Mouse (Mus musculus) large intestine, adult 2 months (tissue): Measurements from ENCODE around the gene Col8a2. TPM values are rescaled to one million over a fixed set of nuclear protein-coding genes. Genes with fewer than 3 reads are reported as not detected.

Experiments
- DNase-seq: peaks from one replicate; pipeline ENCODE4 v3.0.0-alpha.2; 2012; ENCODE audit warnings: low read depth, low spot score
- WGBS: fragments of 180-500 bp; shearing (Covaris S2); methylation state at CpG from one replicate; pipeline ENCODE4 v1.1.7; 2018; 5-methylcytosine and 5-hydroxymethylcytosine counted together
- polyA plus RNA-seq: library from polyadenylated mRNA; depleted of rRNA; stranded (reverse); fragments of >200 nt; gene quantifications from 2 replicates; pipeline ENCODE4 v1.2.3, GENCODE M21; 2012; rRNA removed

Col8a2 gene
- polyA plus RNA-seq, 1 experiment, result 1.9 TPM

DNA sequence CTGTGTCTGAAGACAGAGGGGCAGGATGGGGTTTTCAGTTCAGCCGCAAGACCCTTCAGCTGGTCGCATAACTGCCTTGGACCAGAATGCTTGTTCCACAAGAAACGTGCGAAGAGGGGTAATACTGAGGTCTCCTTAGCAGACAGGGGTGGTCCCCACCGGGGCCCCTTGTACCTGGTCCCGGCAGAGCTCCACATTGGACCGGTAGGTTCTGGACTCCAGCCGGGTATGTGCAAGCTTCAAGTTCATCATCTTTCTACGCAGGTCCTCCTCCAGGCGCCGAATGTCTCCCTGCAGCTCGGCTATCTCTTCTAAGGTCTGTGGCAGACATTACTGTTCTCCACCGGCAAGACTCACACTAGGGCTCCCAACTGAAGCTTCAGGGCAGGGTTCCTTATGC, 36.1 kb downstream of the Col8a2 start:
- no peak for DNase-seq
- WGBS, result 95% methylated on average over 13 of the region's 13 CpGs

DNA sequence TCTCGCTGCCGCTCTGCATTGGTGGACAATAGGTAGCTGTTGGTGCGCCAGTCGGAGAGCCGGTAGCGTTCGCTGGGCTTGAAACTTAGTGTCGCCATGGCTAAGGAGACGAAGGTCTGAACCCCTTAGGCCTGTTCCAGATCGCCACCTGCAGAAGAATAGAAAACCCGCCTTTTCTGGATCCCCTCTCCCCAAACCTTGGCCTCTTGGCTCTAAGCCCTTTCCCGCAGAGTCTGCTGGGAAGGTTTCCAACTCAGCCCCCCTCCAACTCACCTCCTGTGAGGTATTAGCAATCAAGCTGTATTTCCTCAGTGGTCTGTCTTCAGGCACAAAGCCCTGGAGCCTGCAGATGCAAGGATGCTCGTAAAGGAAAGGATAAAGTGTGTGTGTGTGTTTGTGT, 38.3 kb downstream of the Col8a2 start:
- no peak for DNase-seq
- 65% methylated on average over 13 of the region's 13 CpGs for WGBS

DNA sequence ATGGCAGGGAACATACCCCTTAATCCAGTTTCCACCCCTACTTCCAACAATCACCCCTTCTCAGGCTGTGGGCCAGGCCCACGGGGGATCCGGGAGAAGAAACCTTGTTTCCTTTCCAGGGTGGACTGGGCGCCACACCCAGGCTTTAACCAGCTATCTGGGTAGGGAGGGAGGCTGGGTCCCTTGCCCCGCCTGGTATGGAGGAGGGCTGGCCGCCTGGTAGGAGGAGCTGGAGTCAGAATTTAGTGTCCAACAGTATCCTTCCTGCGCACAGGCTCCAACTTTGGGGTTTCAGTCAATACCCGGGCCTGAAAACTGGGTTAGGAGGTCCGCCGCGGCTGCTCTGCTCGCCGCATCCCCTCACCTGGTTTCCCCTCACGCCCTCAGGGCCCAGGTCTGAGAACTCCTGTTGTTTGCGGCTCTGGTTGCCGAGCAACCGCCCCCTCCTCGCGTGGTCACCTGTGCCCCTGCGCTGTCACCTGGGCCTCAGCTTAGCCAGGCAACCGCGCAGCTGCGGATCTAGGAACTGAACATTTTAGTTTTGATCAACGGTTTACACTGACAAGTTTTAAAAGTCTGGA, 38.8 kb downstream of the Col8a2 start, which contains the start of gene Tekt2:
Gene Tekt2 (minus strand): TSS at position 408 of the 581 bp plus-strand sequence.
- no peak for DNase-seq
- WGBS, result 13% methylated on average over 23 of the region's 23 CpGs

DNA sequence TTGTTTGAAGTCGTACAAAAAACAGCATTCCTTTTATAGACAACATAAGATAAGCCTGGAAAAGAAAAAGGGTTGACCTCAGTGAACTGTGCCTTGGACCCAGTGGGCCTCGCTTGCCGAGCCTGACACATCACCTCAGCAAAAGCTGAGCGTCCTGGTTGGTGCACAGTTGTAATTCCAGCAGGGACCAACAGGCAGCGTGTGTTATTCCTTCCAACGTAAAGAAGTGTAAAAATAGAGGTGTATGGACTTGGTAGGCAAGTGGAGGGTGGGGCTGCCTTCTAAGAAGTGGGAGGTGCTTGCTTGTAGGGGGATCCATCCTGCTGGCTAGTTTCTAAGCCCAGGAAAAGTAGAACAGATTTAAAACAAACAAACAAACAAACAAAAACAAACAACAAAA, 39.4 kb downstream of the Col8a2 start:
- DNase-seq, result no peak
- WGBS, result 26% methylated on average over 6 of the region's 6 CpGs

DNA sequence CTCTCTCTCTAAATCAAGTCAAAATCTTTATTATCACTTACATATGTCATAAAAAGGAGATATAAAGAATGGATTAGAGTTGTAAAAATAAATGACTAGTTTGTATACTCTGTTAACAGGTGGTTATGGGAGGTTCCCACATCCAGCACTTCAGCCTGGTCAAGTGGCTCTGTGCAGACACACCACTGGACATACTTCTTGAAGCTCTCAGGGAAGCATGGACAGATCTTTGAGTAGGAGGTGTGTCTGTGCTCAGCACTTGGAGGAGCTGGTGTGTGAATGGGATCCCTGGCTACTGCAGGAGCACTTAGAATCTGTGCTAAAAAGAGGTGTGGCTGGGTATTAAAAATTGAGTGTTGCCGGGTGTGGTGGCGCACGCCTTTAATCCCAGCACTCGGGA, 43.7 kb downstream of the Col8a2 start:
- DNase-seq, result no peak

DNA sequence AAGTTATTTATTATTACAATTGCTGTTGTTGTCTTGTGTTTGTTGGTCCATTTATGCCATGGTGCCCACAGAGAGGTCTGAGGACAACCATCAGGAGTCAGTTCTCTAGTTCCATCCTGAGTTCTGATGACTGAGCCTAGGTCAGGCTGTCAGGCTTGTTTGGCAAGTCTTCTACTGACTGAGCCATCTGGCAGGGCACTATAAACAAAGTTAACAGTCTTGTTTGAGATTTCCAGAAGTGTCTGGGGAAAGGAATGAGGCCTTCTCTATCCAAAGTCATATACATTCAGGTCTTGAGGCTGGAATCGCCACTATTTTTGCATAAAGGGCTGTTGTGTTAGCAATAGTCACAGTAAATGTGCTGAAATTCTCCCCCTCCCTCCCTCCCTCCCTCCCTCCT, 45.2 kb downstream of the Col8a2 start:
- 13% methylated on average over 1 of the region's 1 CpGs for WGBS
- DNase-seq, result no peak

More for the DNA sequence above, 43.7 kb downstream of the Col8a2 start:
- WGBS, result 43% methylated on average over 4 of the region's 4 CpGs

DNA sequence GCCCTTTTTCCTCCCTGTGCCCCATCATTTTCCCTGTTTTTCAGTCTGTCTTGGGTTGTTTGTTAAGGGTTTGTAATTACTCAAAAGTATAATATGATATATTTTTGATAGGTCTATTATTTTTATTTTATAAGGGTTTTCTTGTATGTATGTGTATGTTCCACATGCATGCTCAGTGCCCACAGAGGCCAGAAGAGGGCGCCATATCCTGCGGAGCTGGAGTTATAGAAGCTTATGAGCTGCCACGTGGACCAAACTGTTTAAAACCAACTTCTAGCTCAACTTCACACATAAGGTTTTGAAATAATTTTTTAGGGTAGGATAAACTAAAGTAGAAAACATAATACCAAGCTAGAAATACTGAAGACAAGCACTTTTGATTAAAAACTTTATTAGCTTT, 45.8 kb downstream of the Col8a2 start:
- DNase-seq, result no peak
- WGBS, result 69% methylated on average over 3 of the region's 3 CpGs

DNA sequence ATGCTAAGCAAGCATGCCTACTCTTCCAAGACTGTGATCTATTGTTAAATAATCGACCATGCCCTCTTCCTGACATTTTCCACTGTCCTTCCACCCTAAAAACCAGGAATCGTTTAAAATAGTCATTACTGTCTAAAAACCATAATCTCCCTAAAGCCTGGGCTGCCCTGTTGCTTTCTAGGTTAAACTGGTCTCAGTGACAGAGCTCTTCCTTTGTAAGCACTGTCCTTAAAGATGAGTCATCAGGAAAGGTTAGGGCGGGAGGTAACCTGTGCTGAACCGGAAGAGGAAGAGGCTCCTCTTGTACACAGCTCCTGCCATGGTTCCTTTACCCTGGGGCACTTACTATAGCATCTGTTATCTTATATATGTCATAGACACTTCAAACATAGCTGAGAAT, 52.9 kb downstream of the Col8a2 start:
- no peak for DNase-seq
- WGBS, result 47% methylated on average over 4 of the region's 4 CpGs

DNA sequence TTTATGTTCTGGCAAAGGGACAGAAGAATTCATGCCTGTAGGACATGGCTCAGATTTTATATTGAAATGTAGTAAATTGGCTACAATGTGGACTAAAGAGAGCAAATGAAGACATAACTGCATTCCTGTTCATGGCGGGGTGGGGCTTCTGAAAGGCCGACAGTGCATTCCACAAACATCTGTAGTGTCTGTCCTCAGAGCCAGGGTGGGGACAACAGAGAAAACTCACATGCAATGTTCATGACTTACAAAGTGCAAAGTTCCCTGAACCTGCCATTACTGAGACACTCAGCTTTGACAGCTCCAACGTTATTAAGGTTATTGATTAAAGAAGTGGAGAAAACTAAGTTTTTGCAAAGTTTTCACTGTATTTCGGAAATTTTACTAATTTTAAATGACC, 56.9 kb downstream of the Col8a2 start:
- 45% methylated on average over 4 of the region's 4 CpGs for WGBS
- no peak for DNase-seq

DNA sequence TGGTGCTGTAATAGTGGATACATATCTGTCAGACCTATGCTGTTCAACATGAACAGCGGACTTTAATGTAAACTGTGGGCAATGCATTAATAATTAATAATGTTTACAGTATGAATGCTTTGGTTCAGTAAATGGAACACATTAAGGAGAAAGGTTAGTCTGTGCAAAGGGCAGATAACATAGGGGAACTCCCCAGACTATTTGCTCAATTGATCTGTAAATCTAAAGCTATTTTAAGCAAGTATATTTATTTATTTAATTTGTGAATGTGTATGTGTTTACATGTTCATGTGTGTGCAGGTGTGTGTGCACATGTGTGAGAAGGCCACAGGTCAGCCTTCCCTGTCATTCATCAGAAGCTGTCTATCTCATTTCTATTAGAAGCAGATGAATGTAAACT, 73.5 kb downstream of the Col8a2 start:
- WGBS, result 95% methylated on average over 1 of the region's 1 CpGs
- no peak for DNase-seq

Other genes with a start within 250 kb of the Col8a2 start
- gene Mrps15, start 239.9 kb upstream of the Col8a2 start, polyA plus RNA-seq, result 35.8 and 48.3 TPM in 2 replicates
- gene Oscp1, start 228.2 kb upstream of the Col8a2 start, polyA plus RNA-seq, result 1.1 TPM in 2 replicates
- gene Lsm10, start 190.2 kb upstream of the Col8a2 start, polyA plus RNA-seq, result 30.7 and 31.3 TPM in 2 replicates
- gene Stk40, start 182.8 kb upstream of the Col8a2 start, polyA plus RNA-seq, result 24.4 and 24.6 TPM in 2 replicates
- 21.2 and 24.3 TPM in 2 replicates for gene Eva1b, start 139.0 kb upstream of the Col8a2 start, polyA plus RNA-seq
- 2.4 and 5.0 TPM in 2 replicates for gene Sh3d21, start 123.3 kb upstream of the Col8a2 start, polyA plus RNA-seq
- 35.4 and 48.1 TPM in 2 replicates for gene Thrap3, start 84.0 kb upstream of the Col8a2 start, polyA plus RNA-seq
- 26.5 and 28.4 TPM in 2 replicates for gene Map7d1, start 30.4 kb upstream of the Col8a2 start, polyA plus RNA-seq
- gene Trappc3, start 24.5 kb upstream of the Col8a2 start, polyA plus RNA-seq, result 42.3 and 44.3 TPM in 2 replicates
- 24.7 and 27.9 TPM in 2 replicates for gene Adprhl2, start 34.9 kb downstream of the Col8a2 start, polyA plus RNA-seq
- 0.58 and 1.4 TPM in 2 replicates for gene Tekt2, start 38.9 kb downstream of the Col8a2 start, polyA plus RNA-seq
- 4.4 and 12.4 TPM in 2 replicates for gene Ago3, start 142.8 kb downstream of the Col8a2 start, polyA plus RNA-seq
- gene Ago1, start 181.8 kb downstream of the Col8a2 start, polyA plus RNA-seq, result 6.2 and 11.0 TPM in 2 replicates
- gene Ago4, start 246.7 kb downstream of the Col8a2 start, polyA plus RNA-seq, result 0.62 and 0.77 TPM in 2 replicates